Mouse (Mus musculus) left cerebral cortex, adult 8-10 months (tissue): ENCODE data around the gene Ncoa3. TPM values are rescaled to one million over a fixed set of nuclear protein-coding genes. Genes with fewer than 3 reads are reported as not detected.

Experiments used
- DNase-seq, 2 experiments: peaks; one replicate each; pipeline ENCODE4 v3.0.0; 2022; ENCODE audit warnings: low spot score in 2 of 2
- total RNA-seq, 4 experiments: library from RNA; stranded (reverse); gene quantifications; 2 replicates each; pipeline ENCODE4 v1.2.4; 2022

Gene Ncoa3
- total RNA-seq, 4 experiments from 2014 or later = 33.3 to 35.9 (median 34.5) TPM

- DNase-seq = no peak
Measured at GRCm38 (mm10) chr2:166098292-166098933, 106.0 kb downstream of the Ncoa3 start.

GRCm38 (mm10) chr2:166100309-166101262 is 108.2 kb downstream of the Ncoa3 start:
- DNase-seq = no peak

DNA sequence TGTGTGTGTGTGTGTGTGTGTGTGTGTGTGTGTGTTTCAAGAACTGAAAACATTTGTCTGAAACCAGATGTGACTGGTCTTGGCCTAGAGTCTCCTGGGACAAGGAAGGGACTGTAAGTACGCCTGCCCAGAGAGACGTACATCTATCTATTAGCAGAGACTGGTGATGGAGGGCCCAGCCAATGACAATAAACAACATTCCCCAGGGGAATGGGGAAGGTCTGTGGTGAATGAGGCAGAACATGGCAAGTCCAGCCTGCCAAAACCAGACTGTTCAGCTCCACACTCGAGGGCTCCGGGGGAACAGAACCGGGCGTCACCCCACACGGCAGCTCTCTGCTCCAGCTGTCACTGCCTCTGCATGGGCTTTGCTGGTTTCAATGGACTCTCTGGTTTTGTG is 110.5 kb downstream of the Ncoa3 start:
- no peak for DNase-seq

DNA sequence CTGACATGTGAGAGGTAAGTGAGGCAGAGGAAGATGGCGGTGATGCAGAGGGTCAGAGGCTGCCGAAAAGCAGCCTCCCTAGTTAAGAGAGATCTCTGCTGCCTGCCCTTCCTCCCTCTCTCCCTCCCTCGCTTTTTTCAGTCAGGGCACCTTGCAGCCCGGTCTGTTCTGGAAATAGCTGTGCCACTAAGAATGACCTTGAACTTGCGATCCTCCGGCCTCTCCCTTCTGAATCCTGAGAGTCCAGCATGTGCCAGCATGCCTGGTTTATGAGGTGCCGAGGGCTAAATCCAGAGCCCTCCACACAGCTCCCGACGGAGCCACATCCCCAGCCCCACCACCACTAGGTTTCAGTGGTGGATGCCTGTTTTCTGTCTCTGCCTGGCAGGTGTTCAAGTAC is 113.5 kb downstream of the Ncoa3 start:
- no peak for DNase-seq

GRCm38 (mm10) chr2:166106631-166107030 is 114.2 kb downstream of the Ncoa3 start:
- no peak for DNase-seq

- no peak for DNase-seq
Measured at GRCm38 (mm10) chr2:166107911-166108310, 115.5 kb downstream of the Ncoa3 start.

DNA sequence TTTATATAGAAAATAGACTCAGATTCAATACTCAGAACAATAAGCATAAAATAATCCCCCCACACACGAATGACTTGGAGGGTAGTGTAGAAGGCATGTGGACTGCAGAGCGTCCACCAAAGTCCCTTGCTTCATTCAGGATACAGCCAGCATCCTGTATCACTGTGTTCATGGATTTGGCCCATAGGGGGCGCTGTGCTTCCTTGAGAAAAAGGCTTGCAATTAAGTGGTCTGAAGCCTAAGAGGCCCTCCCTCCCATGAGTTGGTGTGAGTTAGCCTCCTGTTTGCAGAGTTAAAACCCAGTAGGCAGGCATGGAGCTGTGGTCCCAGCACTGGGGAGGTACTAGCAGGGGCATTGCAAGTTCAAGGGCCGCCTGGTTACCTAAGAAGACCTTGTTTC is 115.9 kb downstream of the Ncoa3 start:
- peak; percentile 66 to 75 for DNase-seq

DNA sequence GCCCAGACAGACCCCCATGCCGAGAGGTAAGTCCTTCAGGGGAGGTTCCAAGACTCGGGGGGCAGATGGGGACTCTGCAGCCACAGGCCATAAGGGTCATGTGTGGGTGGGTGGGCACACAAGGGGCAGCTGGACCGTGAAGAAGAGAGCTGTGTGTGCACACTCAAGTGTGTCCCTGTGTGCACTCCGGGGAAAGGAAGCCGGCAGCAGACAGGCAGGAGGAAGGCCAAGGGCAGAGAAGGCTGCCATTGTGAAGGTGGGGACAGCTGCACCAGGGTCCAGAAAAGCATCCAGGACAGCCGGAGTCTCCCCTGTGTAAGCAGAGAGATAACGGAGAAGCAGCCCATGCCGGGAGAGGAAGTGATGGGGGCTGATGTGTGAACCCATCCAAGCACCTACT is 118.3 kb downstream of the Ncoa3 start:
- DNase-seq = no peak

DNA sequence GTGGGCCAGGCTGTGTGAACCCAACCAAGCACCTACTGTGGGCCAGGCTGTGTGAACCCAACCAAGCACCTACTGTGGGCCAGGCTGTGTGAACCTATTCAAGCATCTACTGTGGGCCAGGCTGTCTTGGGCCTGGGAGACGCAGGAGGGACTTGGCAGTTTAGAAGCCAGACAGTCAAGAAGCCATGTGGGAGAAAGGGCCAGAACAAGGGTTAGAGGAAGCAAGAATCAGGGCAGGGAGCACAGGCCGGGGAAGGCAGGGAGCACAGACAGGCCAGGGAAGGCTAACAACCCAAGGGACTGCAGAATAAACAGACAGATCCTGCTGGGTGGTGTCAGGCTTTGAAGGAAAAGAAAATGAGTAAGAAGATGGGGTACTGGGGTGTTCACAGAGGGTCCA is 118.8 kb downstream of the Ncoa3 start:
- no peak for DNase-seq

GRCm38 (mm10) chr2:166111831-166112250 is 119.4 kb downstream of the Ncoa3 start:
- no peak for DNase-seq

GRCm38 (mm10) chr2:166112986-166113385 is 120.5 kb downstream of the Ncoa3 start:
- DNase-seq = no peak

DNA sequence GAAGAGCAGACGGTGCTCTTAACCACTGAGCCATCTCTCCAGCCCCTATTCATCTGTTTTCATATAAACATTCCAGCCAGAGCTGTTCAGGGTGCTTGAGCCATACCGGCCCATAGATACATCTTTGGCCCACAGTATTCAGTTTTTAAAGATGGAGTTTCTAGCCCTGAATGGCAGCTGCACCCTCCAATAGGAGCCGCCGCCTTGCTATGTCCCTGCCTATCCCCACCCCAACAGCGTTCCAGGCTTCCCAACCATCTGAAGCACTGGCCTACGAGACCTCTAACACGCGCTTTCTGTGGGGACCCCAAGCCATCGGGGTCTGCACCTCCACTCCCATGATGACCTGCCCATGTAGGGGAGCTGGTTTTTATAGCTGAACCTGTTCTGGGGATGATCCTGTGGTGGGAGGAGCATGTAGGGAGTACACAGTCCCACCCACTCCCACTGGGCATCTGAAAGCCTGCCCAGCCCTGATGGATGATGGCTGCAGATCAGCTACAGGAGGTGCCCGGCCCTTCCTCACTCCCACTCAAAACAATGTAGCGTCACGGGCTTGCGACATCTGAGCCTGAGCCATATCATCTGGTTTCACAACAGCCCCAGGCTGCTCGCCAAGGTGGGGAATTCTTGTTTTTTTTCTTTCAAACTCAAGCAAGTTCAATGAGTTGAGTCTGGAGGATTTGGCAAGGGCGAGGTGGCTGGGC is 123.3 kb downstream of the Ncoa3 start:
- DNase-seq = no peak

- no peak for DNase-seq
Measured at GRCm38 (mm10) chr2:166116278-166116608, 123.8 kb downstream of the Ncoa3 start.

GRCm38 (mm10) chr2:166116704-166117103 is 124.3 kb downstream of the Ncoa3 start:
- no peak for DNase-seq

- DNase-seq = no peak
Measured at GRCm38 (mm10) chr2:166119992-166120391, 127.6 kb downstream of the Ncoa3 start.

- no peak for DNase-seq
Measured at GRCm38 (mm10) chr2:166121681-166122355, 129.4 kb downstream of the Ncoa3 start.

- DNase-seq = no peak
Measured at GRCm38 (mm10) chr2:166122781-166123180, 130.3 kb downstream of the Ncoa3 start.
